Mouse (Mus musculus) spleen, postnatal 36 days (tissue): ENCODE results near the gene Prepl.

Experiments
- DNase-seq, 2 experiments: peaks; one replicate each; pipeline ENCODE4 v3.0.0; 2022; ENCODE audit warnings: low spot score in 2 of 2, mixed read lengths in 1 of 2

Gene Prepl

GRCm38 (mm10) chr17:85071088-85071775, 18.8 kb downstream of the Prepl start:
- no peak for DNase-seq

- no peak for DNase-seq
Measured at GRCm38 (mm10) chr17:85070658-85071057, 19.4 kb downstream of the Prepl start.

- no peak for DNase-seq
Measured at GRCm38 (mm10) chr17:85067331-85067730, 22.7 kb downstream of the Prepl start.

- no peak for DNase-seq
Measured at GRCm38 (mm10) chr17:85063560-85063959, 26.5 kb downstream of the Prepl start.

GRCm38 (mm10) chr17:85059136-85059535, 30.9 kb downstream of the Prepl start:
- DNase-seq: no peak

GRCm38 (mm10) chr17:85058276-85058675, 31.8 kb downstream of the Prepl start:
- DNase-seq: no peak

- DNase-seq: no peak
Measured at GRCm38 (mm10) chr17:85048379-85048778, 41.7 kb downstream of the Prepl start.

- no peak for DNase-seq
Measured at GRCm38 (mm10) chr17:85045160-85045559, 44.9 kb downstream of the Prepl start.

- DNase-seq: no peak
Measured at GRCm38 (mm10) chr17:85044466-85044865, 45.6 kb downstream of the Prepl start.

GRCm38 (mm10) chr17:85043404-85043816, 46.6 kb downstream of the Prepl start:
- DNase-seq: no peak

- DNase-seq: no peak
Measured at GRCm38 (mm10) chr17:85042419-85042818, 47.6 kb downstream of the Prepl start.

- DNase-seq: no peak
Measured at GRCm38 (mm10) chr17:85040913-85041312, 49.1 kb downstream of the Prepl start.

- DNase-seq: no peak
Measured at GRCm38 (mm10) chr17:85038761-85039160, 51.3 kb downstream of the Prepl start.

GRCm38 (mm10) chr17:85038311-85038710, 51.7 kb downstream of the Prepl start:
- DNase-seq: no peak

GRCm38 (mm10) chr17:85037855-85038254, 52.2 kb downstream of the Prepl start:
- no peak for DNase-seq

- DNase-seq: no peak
Measured at GRCm38 (mm10) chr17:85034068-85034467, 56.0 kb downstream of the Prepl start.

GRCm38 (mm10) chr17:85033087-85033486, 57.0 kb downstream of the Prepl start:
- no peak for DNase-seq

- DNase-seq: no peak
Measured at GRCm38 (mm10) chr17:85030651-85031050, 59.4 kb downstream of the Prepl start.

GRCm38 (mm10) chr17:85028797-85029196, 61.2 kb downstream of the Prepl start:
- no peak for DNase-seq

- DNase-seq: no peak
Measured at GRCm38 (mm10) chr17:85028093-85028739, 61.8 kb downstream of the Prepl start, which contains the start of gene Slc3a1. TSS of gene Slc3a1 (plus strand) at chr17:85028376.

GRCm38 (mm10) chr17:85027247-85027646, 62.8 kb downstream of the Prepl start:
- no peak for DNase-seq

GRCm38 (mm10) chr17:85026436-85026835, 63.6 kb downstream of the Prepl start:
- no peak for DNase-seq

GRCm38 (mm10) chr17:85025151-85025550, 64.9 kb downstream of the Prepl start:
- no peak for DNase-seq
